Mouse (Mus musculus) kidney, embryonic 15.5 days (tissue): ENCODE measurements around the gene Arfgap2. TPM values are rescaled to one million over a fixed set of nuclear protein-coding genes. Genes with fewer than 3 reads are reported as not detected.

Experiments
- ATAC-seq: fragments of 200-750 bp; cut with Nextera tagmentation; replicated peaks from 2 replicates; pipeline ENCODE4 v1.8.0; 2017; ENCODE audit warnings: moderate TSS enrichment; ENCODE audit not compliant: low FRiP score
- H3K27ac ChIP-seq: fragments of 300-500 bp; sonication (generic); 2 replicates; pipeline ENCODE4 v1.5.1; 2015; ENCODE audit warnings: mild to moderate bottlenecking, inconsistent platforms
- H3K27me3 ChIP-seq: fragments of 300-500 bp; sonication (generic); 2 replicates; pipeline ENCODE4 v1.6.1; 2015; ENCODE audit warnings: inconsistent platforms
- H3K36me3 ChIP-seq: fragments of 300-500 bp; sonication (generic); 2 replicates; pipeline ENCODE4 v1.6.1; 2015; ENCODE audit warnings: inconsistent platforms
- H3K4me1 ChIP-seq: fragments of 300-500 bp; sonication (generic); 2 replicates; pipeline ENCODE4 v1.6.1; 2015; ENCODE audit warnings: inconsistent platforms
- H3K4me2 ChIP-seq: fragments of 300-500 bp; sonication (generic); 2 replicates; pipeline ENCODE4 v1.6.1; 2015; ENCODE audit warnings: moderate library complexity, mild to moderate bottlenecking, inconsistent platforms
- H3K4me3 ChIP-seq: fragments of 300-500 bp; sonication (generic); replicated peaks from 2 replicates; pipeline ENCODE4 v1.5.1; 2015; ENCODE audit warnings: mild to moderate bottlenecking, inconsistent platforms
- H3K9ac ChIP-seq: fragments of 300-500 bp; sonication (generic); 2 replicates; pipeline ENCODE4 v1.6.1; 2015; ENCODE audit warnings: mild to moderate bottlenecking, inconsistent platforms
- H3K9me3 ChIP-seq: fragments of 300-500 bp; sonication (generic); replicated peaks from 2 replicates; pipeline ENCODE4 v1.6.1; 2016; ENCODE audit warnings: inconsistent platforms
- WGBS: fragments of 180-500 bp; shearing (Covaris S2); methylation state at CpG from one replicate; pipeline ENCODE4 v1.1.7; 2015; ENCODE audit warnings: mixed read lengths; 5-methylcytosine and 5-hydroxymethylcytosine counted together
- polyA plus RNA-seq: library from polyadenylated mRNA; unstranded; fragments of >200 nt; fragmentation: Nextera tagmentation; extraction: Ambion mirVana; gene quantifications from 2 replicates; pipeline ENCODE4 v1.2.1, GENCODE M21; 2015

Arfgap2 gene
- polyA plus RNA-seq, 1 experiment from 2014 or later: 92.2 TPM

DNA sequence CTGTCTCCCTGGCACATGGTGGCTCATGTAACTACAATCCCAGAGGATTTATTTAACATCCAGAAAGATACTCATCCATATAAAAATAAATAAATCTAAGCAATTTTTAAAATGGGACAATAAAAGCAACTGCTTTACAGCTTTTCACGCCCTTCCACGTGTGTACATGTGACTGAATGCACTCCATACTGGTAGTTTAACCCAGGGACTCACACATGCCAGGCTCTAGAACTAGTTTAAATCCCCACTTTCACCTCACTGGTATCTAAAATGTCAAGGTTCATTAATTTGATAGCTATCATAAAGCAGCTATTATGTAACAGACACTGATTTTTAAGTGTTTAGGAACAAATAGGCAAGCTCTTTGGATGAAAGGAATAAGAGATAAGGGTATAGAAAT is 57.1 kb downstream of the Arfgap2 start:
- H3K27me3 ChIP-seq: no peaks in the 10 kb centered on the region
- no peak overlapping the region for H3K4me2 ChIP-seq
- no peak overlapping the region for H3K9ac ChIP-seq
- 86% methylated on average over 2 of the region's 2 CpGs for WGBS
- H3K4me1 ChIP-seq: peaks cover 24% of the 10 kb centered on the region
- H3K36me3 ChIP-seq: no peaks in the 10 kb centered on the region
- H3K9me3 ChIP-seq: no peaks in the 10 kb centered on the region
- H3K27ac ChIP-seq: no peak overlapping the region
- no peak for ATAC-seq
- no peak overlapping the region for H3K4me3 ChIP-seq

DNA sequence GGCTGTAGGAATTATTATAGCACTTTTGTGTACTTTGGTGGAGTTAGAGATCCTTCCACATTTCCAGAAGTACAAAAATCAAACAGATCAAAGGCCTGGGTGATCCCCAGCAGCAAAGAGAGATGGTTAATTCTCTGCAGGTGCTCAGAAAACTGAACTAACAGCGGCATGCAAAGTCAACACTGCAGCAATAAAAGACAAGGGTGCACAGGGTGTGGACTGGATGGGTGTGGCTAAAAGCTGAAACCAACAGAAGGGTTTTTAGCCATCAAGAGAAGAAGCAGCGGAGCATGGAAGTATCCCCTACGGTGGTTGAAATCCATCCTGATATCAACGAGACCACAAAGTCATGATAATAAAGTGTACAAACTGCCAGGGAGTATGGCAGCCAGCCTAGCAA is 57.7 kb downstream of the Arfgap2 start:
- H3K9me3 ChIP-seq: no peaks in the 10 kb centered on the region
- 0 out of 2 replicates have a peak overlapping the region, but pooled peaks have one; percentile 13 for H3K27ac ChIP-seq
- no peak overlapping the region for H3K4me3 ChIP-seq
- H3K9ac ChIP-seq: no peak overlapping the region
- H3K4me1 ChIP-seq: peaks cover 26% of the 10 kb centered on the region
- H3K4me2 ChIP-seq: no peak overlapping the region
- H3K27me3 ChIP-seq: no peaks in the 10 kb centered on the region
- WGBS: 31% methylated on average over 4 of the region's 4 CpGs
- no peaks in the 10 kb centered on the region for H3K36me3 ChIP-seq
- ATAC-seq: no peak

DNA sequence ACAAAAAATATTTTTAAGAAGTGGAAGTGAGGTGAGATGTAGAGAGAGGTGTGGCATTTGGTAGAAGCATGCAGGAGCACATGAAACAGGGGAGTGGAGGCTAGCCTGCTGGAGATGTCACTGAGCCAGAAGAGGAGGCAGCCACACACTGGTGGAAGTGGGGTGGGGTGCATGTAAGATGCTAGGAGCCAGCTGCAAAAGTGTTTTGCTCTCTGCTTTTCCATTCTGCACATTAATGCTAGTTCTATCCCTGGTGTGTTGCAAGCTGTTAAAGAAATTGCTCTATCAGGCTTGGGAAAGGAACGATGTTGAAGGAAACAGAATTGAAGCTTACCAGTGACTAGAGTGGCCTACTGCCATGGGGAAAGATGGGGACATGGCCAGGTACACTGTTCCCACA is 59.6 kb downstream of the Arfgap2 start:
- Histone ChIP-seq H3K27me3 (no peaks in the 10 kb centered on the region), H3K4me3 (no peak overlapping the region), H3K4me2 (no peak overlapping the region), H3K36me3 (no peaks in the 10 kb centered on the region), H3K27ac (peak overlapping the region; percentile 70), H3K4me1 (peaks cover 40% of the 10 kb centered on the region), H3K9me3 (no peaks in the 10 kb centered on the region), H3K9ac (no peak overlapping the region)
- 76% methylated on average over 1 of the region's 1 CpGs for WGBS
- ATAC-seq: no peak

DNA sequence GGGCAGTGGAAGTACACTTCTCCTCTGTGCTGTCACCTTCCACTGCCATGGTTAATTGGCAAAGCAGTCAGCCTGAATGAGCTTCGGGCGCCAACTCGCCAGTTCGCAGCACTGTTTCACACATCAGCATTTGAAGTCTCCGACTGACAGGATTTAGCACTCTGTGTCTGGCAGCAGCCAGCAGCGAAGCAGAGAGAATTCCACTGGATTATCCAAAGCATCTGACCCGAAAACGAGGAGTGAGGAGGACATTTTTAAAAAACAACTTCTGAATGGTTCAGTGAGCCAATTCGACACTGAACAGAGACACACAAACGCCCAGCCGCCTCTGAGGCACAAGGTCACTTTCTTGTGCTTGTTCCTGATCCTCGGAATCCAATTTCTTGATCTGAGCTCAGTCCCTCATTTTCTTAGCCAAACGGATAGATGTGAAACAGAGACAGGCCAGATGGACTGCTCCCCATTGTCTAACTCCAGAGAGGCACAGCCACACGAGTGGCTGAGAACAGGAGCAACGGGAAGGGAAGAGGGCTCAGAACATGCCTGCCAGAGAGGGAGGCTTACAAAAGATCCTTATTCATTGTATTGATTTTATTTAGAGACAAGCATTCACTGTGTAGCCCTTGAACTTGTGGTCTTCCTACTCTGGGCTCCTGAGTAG is 60.1 kb downstream of the Arfgap2 start:
- H3K9me3 ChIP-seq: no peaks in the 10 kb centered on the region

More for the DNA sequence above, 60.1 kb downstream of the Arfgap2 start:
- Histone ChIP-seq H3K9ac (no peak overlapping the region), H3K27ac (peak overlapping the region; percentile 70), H3K36me3 (no peaks in the 10 kb centered on the region), H3K4me2 (0 out of 2 replicates have a peak overlapping the region, but pooled peaks have one; percentile 12), H3K27me3 (no peaks in the 10 kb centered on the region), H3K4me1 (peaks cover 45% of the 10 kb centered on the region), H3K4me3 (no peak overlapping the region)
- ATAC-seq: no peak
- WGBS: 34% methylated on average over 15 of the region's 15 CpGs

Other genes with a start within 250 kb of the Arfgap2 start
- gene Rapsn, start 229.4 kb upstream of the Arfgap2 start, polyA plus RNA-seq: 2.7 and 3.4 TPM in 2 replicates
- gene Psmc3, start 211.0 kb upstream of the Arfgap2 start, polyA plus RNA-seq: 307 and 315 TPM in 2 replicates
- 41.2 and 48.5 TPM in 2 replicates for gene Slc39a13, start 194.6 kb upstream of the Arfgap2 start, polyA plus RNA-seq
- gene Spi1, start 182.6 kb upstream of the Arfgap2 start, polyA plus RNA-seq: 4.7 and 5.4 TPM in 2 replicates
- 0.10 and 0.13 TPM in 2 replicates for gene Mybpc3, start 146.8 kb upstream of the Arfgap2 start, polyA plus RNA-seq
- 6.8 and 10.1 TPM in 2 replicates for gene Madd, start 81.1 kb upstream of the Arfgap2 start, polyA plus RNA-seq
- gene Nr1h3, start 62.1 kb upstream of the Arfgap2 start, polyA plus RNA-seq: 2.2 and 3.3 TPM in 2 replicates
- gene Acp2, start 62.1 kb upstream of the Arfgap2 start, polyA plus RNA-seq: 27.1 and 27.3 TPM in 2 replicates
- gene Ddb2, start 28.0 kb upstream of the Arfgap2 start, polyA plus RNA-seq: 16.2 and 17.0 TPM in 2 replicates
- 39.9 and 40.3 TPM in 2 replicates for gene Pacsin3, start 9.0 kb upstream of the Arfgap2 start, polyA plus RNA-seq
- 56.0 and 65.7 TPM in 2 replicates for gene 1110051M20Rik, start 179.7 kb downstream of the Arfgap2 start, polyA plus RNA-seq
- 9.3 and 9.5 TPM in 2 replicates for gene Lrp4, start 192.5 kb downstream of the Arfgap2 start, polyA plus RNA-seq